Mouse (Mus musculus) hindbrain, postnatal 0 days (tissue): Measurements from ENCODE around the gene Klf7. TPM values are rescaled to one million over a fixed set of nuclear protein-coding genes. Genes with fewer than 3 reads are reported as not detected.

Source experiments
- ATAC-seq: fragments of 200-750 bp; cut with Nextera tagmentation; 2 replicates; pipeline ENCODE4 v1.8.0; 2017; ENCODE audit warnings: mild to moderate bottlenecking, moderate TSS enrichment, moderate library complexity
- DNase-seq: peaks from one replicate; pipeline ENCODE4 v3.0.0-alpha.2; 2015; ENCODE audit warnings: low spot score
- H3K27ac ChIP-seq: fragments of 300-500 bp; sonication (generic); 2 replicates; pipeline ENCODE4 v1.5.1; 2014; ENCODE audit warnings: mild to moderate bottlenecking
- H3K27me3 ChIP-seq: fragments of 300-500 bp; sonication (generic); 2 replicates; pipeline ENCODE4 v1.6.1; 2014; ENCODE audit warnings: low read length, mixed read lengths; ENCODE audit not compliant: insufficient read depth
- H3K36me3 ChIP-seq: fragments of 300-500 bp; sonication (generic); 2 replicates; pipeline ENCODE4 v1.6.1; 2014; ENCODE audit warnings: low read length, mixed read lengths; ENCODE audit not compliant: insufficient read depth
- H3K4me1 ChIP-seq: fragments of 300-500 bp; sonication (generic); 2 replicates; pipeline ENCODE4 v1.6.1; 2014; ENCODE audit warnings: antibody characterized with exemption, low read length, mixed read lengths; ENCODE audit not compliant: insufficient read depth
- H3K4me2 ChIP-seq: fragments of 300-500 bp; sonication (generic); 2 replicates; pipeline ENCODE4 v1.6.1; 2014; ENCODE audit warnings: low read depth, mild to moderate bottlenecking, low read length, moderate library complexity, mixed read lengths
- H3K4me3 ChIP-seq: fragments of 300-500 bp; sonication (generic); 2 replicates; pipeline ENCODE4 v1.5.1; 2014; ENCODE audit warnings: low read length
- H3K9ac ChIP-seq: fragments of 300-500 bp; sonication (generic); replicated peaks from 2 replicates; pipeline ENCODE4 v1.6.1; 2014; ENCODE audit warnings: mild to moderate bottlenecking, low read length, moderate library complexity, mixed read lengths
- H3K9me3 ChIP-seq: fragments of 300-500 bp; sonication (generic); 2 replicates; pipeline ENCODE4 v1.6.1; 2016; ENCODE audit warnings: low read length, mixed read lengths
- CTCF ChIP-seq: IDR thresholded peaks from 2 replicates; pipeline ENCODE4 v1.5.1; 2016; ENCODE audit warnings: antibody characterized with exemption, control low read depth, low read depth
- WGBS: fragments of 180-500 bp; shearing (Covaris S2); extraction: QIAGEN DNeasy Blood & Tissue Kit; methylation state at CpG from one replicate; pipeline ENCODE4 v1.1.7; 2014; 5-methylcytosine and 5-hydroxymethylcytosine counted together
- polyA plus RNA-seq: library from polyadenylated mRNA; unstranded; fragments of >200 nt; fragmentation: Nextera tagmentation; extraction: Ambion mirVana; gene quantifications from 2 replicates; pipeline ENCODE4 v1.2.1, GENCODE M21; 2015
- total RNA-seq: library from RNA; depleted of rRNA; stranded (reverse); fragments of >200 nt; gene quantifications from 2 replicates; pipeline ENCODE4 v1.2.3, GENCODE M21; 2014

Gene Klf7
- total and polyA plus RNA-seq, 2 experiments from 2014 or later = 48.0 to 120 TPM

- WGBS = 72% methylated on average over 4 of the region's 4 CpGs
- H3K4me2 ChIP-seq = no peak overlapping the region
- no peaks in the 10 kb centered on the region for H3K27me3 ChIP-seq
- H3K36me3 ChIP-seq = no peaks in the 10 kb centered on the region
- no peak overlapping the region for H3K9ac ChIP-seq
- ATAC-seq (no peak), DNase-seq (no peak)
- H3K27ac ChIP-seq = no peak overlapping the region
- peaks cover 32% of the 10 kb centered on the region for H3K4me1 ChIP-seq
- no peak for TF ChIP-seq CTCF
- H3K4me3 ChIP-seq = no peak overlapping the region
- no peaks in the 10 kb centered on the region for H3K9me3 ChIP-seq
These were observed 36.7 kb downstream of the Klf7 start for GRCm38 (mm10) chr1:64085361-64085760.

DNA sequence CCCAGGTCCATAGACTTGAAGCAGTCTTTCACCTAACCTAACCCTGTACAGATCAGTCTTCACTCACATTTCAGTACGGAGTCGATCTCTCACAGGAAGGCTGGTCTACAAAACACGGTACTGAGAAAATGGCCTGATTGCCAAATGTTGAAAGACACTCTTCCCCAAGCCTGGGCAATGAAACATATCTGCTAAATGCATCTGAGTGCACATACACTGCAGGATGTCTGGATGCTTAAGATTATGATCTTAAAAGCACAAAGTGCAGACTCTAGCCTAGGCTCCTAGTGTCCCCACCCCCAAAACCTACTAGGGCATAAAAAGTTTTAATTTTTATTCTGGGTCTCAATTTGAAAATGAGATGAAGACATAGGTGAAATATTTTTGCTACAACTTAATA is 37.4 kb downstream of the Klf7 start:
- Histone ChIP-seq H3K4me1 (peaks cover 29% of the 10 kb centered on the region), H3K36me3 (no peaks in the 10 kb centered on the region), H3K4me3 (no peak overlapping the region), H3K4me2 (no peak overlapping the region), H3K9me3 (no peaks in the 10 kb centered on the region), H3K27ac (no peak overlapping the region), H3K27me3 (no peaks in the 10 kb centered on the region), H3K9ac (no peak overlapping the region)
- no peak for TF ChIP-seq CTCF
- no peak for DNase-seq
- 79% methylated on average over 3 of the region's 3 CpGs for WGBS
- no peak for ATAC-seq

DNA sequence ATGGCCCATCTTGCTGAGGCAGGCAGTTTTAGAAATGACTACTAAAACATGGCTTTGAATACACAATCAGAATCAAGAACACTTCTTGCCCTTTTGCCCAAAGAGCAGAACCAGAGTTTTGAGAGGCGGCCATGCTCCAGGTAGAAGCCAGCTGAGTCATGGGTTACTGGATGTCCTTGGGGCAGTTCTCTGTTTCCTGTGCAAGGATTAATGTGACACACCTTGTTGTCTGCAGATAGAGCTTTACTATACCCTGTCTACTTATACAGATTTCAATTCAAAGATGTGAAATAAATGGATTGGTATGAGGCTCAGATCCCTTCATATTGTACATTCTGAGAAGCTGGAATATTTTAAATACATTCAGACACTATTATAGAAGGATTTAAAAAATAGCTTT is 40.3 kb downstream of the Klf7 start:
- Histone ChIP-seq H3K9ac (no peak overlapping the region), H3K4me2 (no peak overlapping the region), H3K27ac (no peak overlapping the region), H3K9me3 (no peaks in the 10 kb centered on the region), H3K4me1 (peaks cover 13% of the 10 kb centered on the region; the same call in 1 of the 2 replicates), H3K36me3 (peaks cover 9% of the 10 kb centered on the region), H3K27me3 (no peaks in the 10 kb centered on the region), H3K4me3 (no peak overlapping the region)
- WGBS = 90% methylated on average over 1 of the region's 1 CpGs
- ATAC-seq = no peak
- no peak for DNase-seq
- TF ChIP-seq CTCF = no peak

GRCm38 (mm10) chr1:64081217-64081616 is 40.9 kb downstream of the Klf7 start:
- no peak for DNase-seq
- WGBS = 54% methylated on average over 2 of the region's 2 CpGs
- no peak for TF ChIP-seq CTCF

GRCm38 (mm10) chr1:64080263-64080662 is 41.8 kb downstream of the Klf7 start:
- Histone ChIP-seq H3K27ac (no peak overlapping the region), H3K36me3 (peaks cover 9% of the 10 kb centered on the region), H3K9ac (no peak overlapping the region), H3K4me3 (no peak overlapping the region), H3K4me1 (peaks cover 12% of the 10 kb centered on the region; the same call in 1 of the 2 replicates), H3K27me3 (no peaks in the 10 kb centered on the region), H3K4me2 (no peak overlapping the region), H3K9me3 (no peaks in the 10 kb centered on the region)
- ATAC-seq (no peak), DNase-seq (no peak)
- 85% methylated on average over 2 of the region's 2 CpGs for WGBS
- no peak for TF ChIP-seq CTCF

More at GRCm38 (mm10) chr1:64081217-64081616, 40.9 kb downstream of the Klf7 start:
- H3K9ac ChIP-seq = no peak overlapping the region
- H3K9me3 ChIP-seq = no peaks in the 10 kb centered on the region
- no peak overlapping the region for H3K4me3 ChIP-seq
- H3K27me3 ChIP-seq = no peaks in the 10 kb centered on the region
- H3K4me2 ChIP-seq = no peak overlapping the region
- ATAC-seq = no peak
- no peak overlapping the region for H3K27ac ChIP-seq
- peaks cover 9% of the 10 kb centered on the region for H3K36me3 ChIP-seq
- peaks cover 12% of the 10 kb centered on the region; the same call in 1 of the 2 replicates for H3K4me1 ChIP-seq

DNA sequence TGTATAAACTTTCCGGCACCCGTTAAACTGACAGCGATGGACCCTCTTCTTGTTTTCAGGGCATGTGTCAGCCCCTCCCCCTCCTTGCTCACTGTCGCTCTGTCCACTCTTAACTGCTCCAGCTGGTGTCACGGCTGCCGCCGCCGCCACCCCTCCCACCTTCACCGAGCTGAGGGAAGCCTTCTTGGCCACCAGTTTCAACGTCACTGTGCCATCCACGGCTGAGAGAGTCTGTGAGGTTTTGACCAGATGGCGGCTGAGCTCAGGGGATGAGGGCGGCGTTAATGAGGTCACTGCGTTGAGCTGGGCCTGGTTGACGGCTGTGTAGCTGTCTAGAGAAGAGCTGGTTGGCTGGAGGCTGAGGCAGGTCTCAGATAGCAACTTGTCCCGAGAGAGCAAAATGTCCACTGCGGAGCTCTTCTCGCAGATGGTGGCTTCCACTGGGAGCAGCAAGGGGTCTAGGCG is 43.3 kb downstream of the Klf7 start:
- Histone ChIP-seq H3K9me3 (no peaks in the 10 kb centered on the region), H3K4me1 (peaks cover 12% of the 10 kb centered on the region), H3K4me2 (no peak overlapping the region), H3K9ac (no peak overlapping the region), H3K27ac (peak overlapping the region; percentile 58; the same call in 1 of the 2 replicates), H3K4me3 (no peak overlapping the region), H3K36me3 (peaks cover 20% of the 10 kb centered on the region), H3K27me3 (no peaks in the 10 kb centered on the region)
- WGBS = 61% methylated on average over 20 of the region's 20 CpGs
- DNase-seq (peak; percentile 76), ATAC-seq (peak; percentile 89)
- no peak for TF ChIP-seq CTCF

DNA sequence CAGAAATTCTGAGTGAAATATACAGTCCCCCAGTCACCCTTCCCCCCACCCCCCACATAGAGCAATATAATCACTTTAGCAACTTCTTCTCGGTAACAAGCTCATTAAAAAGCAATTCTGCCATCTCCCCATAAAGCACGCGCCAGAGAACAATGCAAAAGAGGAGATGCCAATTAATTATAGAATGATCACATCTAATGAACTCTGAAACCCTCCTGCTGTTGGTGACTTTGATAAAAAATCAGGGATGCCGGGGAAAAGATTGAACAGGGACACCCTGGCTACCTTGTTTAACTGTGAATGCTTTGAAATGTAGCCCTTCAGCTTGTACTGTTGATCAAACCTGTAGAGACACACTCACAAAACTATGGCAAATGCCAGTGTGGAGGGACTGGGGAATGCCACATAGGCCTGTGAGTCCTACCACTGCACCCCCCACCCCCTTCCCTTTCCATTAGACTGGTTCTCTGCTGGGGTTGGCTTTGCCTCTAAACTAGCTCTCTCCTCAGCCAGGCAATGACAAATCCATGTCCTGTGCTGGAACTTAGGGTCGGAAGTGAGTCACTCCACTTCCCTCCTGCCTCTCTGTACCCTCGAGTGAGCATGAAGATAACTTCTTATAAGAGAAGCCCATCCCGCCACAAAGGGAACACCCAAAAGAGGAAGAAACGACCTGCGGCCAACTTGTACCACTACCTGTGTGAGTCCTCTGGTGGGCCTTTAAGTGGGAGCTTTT is 43.9 kb downstream of the Klf7 start:
- Histone ChIP-seq H3K4me2 (no peak overlapping the region), H3K27me3 (no peaks in the 10 kb centered on the region), H3K9me3 (no peaks in the 10 kb centered on the region), H3K36me3 (peaks cover 20% of the 10 kb centered on the region), H3K27ac (peak overlapping the region; percentile 58; the same call in 1 of the 2 replicates), H3K4me1 (peaks cover 12% of the 10 kb centered on the region), H3K4me3 (no peak overlapping the region), H3K9ac (no peak overlapping the region)
- ATAC-seq (peak; percentile 16; the same call in 1 of the 2 replicates), DNase-seq (no peak)
- TF ChIP-seq CTCF = no peak
- WGBS = 58% methylated on average over 9 of the region's 9 CpGs
